Mouse (Mus musculus) forebrain, embryonic 16.5 days (tissue): ENCODE results near the gene Vmn1r196. TPM values are rescaled to one million over a fixed set of nuclear protein-coding genes. Genes with fewer than 3 reads are reported as not detected.
"Not testable (repeated sequence)": the region's sequence is repeated elsewhere in the genome, so short reads cannot be mapped to it uniquely, and the experiment has no call there.

Experiments used
- ATAC-seq: fragments of 200-750 bp; cut with Nextera tagmentation; 2 replicates; pipeline ENCODE4 v1.8.0; 2017; ENCODE audit warnings: mild to moderate bottlenecking, moderate library complexity
- H3K27ac ChIP-seq: fragments of 300-500 bp; sonication (generic); 2 replicates; pipeline ENCODE4 v1.5.1; 2014; ENCODE audit warnings: low read length, control low read depth
- H3K27me3 ChIP-seq: fragments of 300-500 bp; sonication (generic); replicated peaks from 2 replicates; pipeline ENCODE4 v1.6.1; 2014; ENCODE audit warnings: low read length; ENCODE audit not compliant: control insufficient read depth, insufficient read depth
- H3K36me3 ChIP-seq: fragments of 300-500 bp; sonication (generic); 2 replicates; pipeline ENCODE4 v1.6.1; 2014; ENCODE audit not compliant: control insufficient read depth, insufficient read depth
- H3K4me1 ChIP-seq: fragments of 300-500 bp; sonication (generic); replicated peaks from 2 replicates; pipeline ENCODE4 v1.6.1; 2014; ENCODE audit warnings: low read length; ENCODE audit not compliant: control insufficient read depth, insufficient read depth
- H3K4me2 ChIP-seq: fragments of 300-500 bp; sonication (generic); 2 replicates; pipeline ENCODE4 v1.6.1; 2014; ENCODE audit warnings: mild to moderate bottlenecking, low read length, control low read depth
- H3K4me3 ChIP-seq: fragments of 300-500 bp; sonication (generic); replicated peaks from 2 replicates; pipeline ENCODE4 v1.5.1; 2014; ENCODE audit warnings: mild to moderate bottlenecking, low read length, control low read depth
- H3K9ac ChIP-seq: fragments of 300-500 bp; sonication (generic); replicated peaks from 2 replicates; pipeline ENCODE4 v1.6.1; 2014; ENCODE audit warnings: low read depth, low read length, control low read depth
- H3K9me3 ChIP-seq: fragments of 300-500 bp; sonication (generic); 2 replicates; pipeline ENCODE4 v1.6.1; 2016; ENCODE audit warnings: low read length; ENCODE audit not compliant: control insufficient read depth
- WGBS: fragments of 180-500 bp; shearing (Covaris S2); extraction: QIAGEN DNeasy Blood & Tissue Kit; methylation state at CpG from one replicate; pipeline ENCODE4 v1.1.7; 2014; 5-methylcytosine and 5-hydroxymethylcytosine counted together
- polyA plus RNA-seq: library from polyadenylated mRNA; unstranded; fragments of >200 nt; fragmentation: Nextera tagmentation; extraction: Ambion mirVana; gene quantifications from 2 replicates; pipeline ENCODE4 v1.2.1, GENCODE M21; 2015

Gene Vmn1r196
- polyA plus RNA-seq = not detected in 2 replicates

- H3K36me3 ChIP-seq = no peaks in the 10 kb centered on the region
- H3K4me3 ChIP-seq = no peak within 1 kb of the TSS
- H3K9me3 ChIP-seq = no peaks in the 10 kb centered on the region
- no peaks in the 10 kb centered on the region for H3K4me1 ChIP-seq
- no peak within 1 kb of the TSS for H3K4me2 ChIP-seq
- ATAC-seq = no peak
- H3K9ac ChIP-seq = no peak within 1 kb of the TSS
- no peaks in the 10 kb centered on the region for H3K27me3 ChIP-seq
- H3K27ac ChIP-seq = no peak within 1 kb of the TSS
- 77% methylated on average over 2 of the region's 2 CpGs for WGBS
These were observed at the start of gene Vmn1r196 for GRCm38 (mm10) chr13:22289620-22290019. Gene Vmn1r196 (plus strand): TSS chr13:22289920.

GRCm38 (mm10) chr13:22243915-22244314 is 45.8 kb upstream of the Vmn1r196 start, which contains the start of gene Vmn1r194:
Gene Vmn1r194 (plus strand): TSS chr13:22244215.
- Histone ChIP-seq H3K27me3 (no peaks in the 10 kb centered on the region), H3K27ac (no peak within 1 kb of the TSS), H3K9me3 (no peaks in the 10 kb centered on the region), H3K4me1 (no peaks in the 10 kb centered on the region), H3K4me2 (no peak within 1 kb of the TSS), H3K4me3 (no peak within 1 kb of the TSS), H3K9ac (no peak within 1 kb of the TSS), H3K36me3 (no peaks in the 10 kb centered on the region)
- no peak for ATAC-seq
- whole genome bisulfite sequencing = 43% methylated on average over 1 of the region's 1 CpGs

- not testable (repeated sequence) for H3K27me3 ChIP-seq, H3K9ac ChIP-seq, H3K4me2 ChIP-seq, ATAC-seq, H3K9me3 ChIP-seq, H3K36me3 ChIP-seq, H3K27ac ChIP-seq, H3K4me3 ChIP-seq, H3K4me1 ChIP-seq
- 91% methylated on average over 1 of the region's 1 CpGs for WGBS
These were observed 19.5 kb upstream of the Vmn1r196 start, which contains the start of gene Vmn1r195 for GRCm38 (mm10) chr13:22270222-22270621. Gene Vmn1r195 (plus strand): TSS chr13:22270522.

DNA sequence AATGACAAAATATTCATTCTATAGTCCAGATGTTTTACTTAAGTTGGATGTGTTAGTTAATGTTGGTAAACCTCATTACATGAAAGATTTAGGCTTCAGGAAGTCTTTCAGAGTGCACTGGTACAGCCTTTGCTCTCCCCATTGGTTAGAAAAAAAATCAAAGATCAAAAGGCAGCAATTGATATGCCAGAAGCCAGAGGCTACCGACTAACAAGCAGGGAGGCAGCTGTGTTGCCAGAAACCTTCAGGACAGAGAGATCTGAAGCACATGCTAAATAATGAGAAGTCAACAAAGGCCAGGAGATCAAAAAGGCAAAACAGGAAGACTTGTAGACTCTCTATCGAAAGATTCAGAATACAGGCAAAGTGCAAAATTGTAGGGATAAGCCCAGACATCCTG is 18.0 kb upstream of the Vmn1r196 start:
- Histone ChIP-seq H3K27ac (no peak overlapping the region), H3K9ac (no peak overlapping the region), H3K4me1 (no peaks in the 10 kb centered on the region), H3K27me3 (no peaks in the 10 kb centered on the region), H3K36me3 (no peaks in the 10 kb centered on the region), H3K4me3 (no peak overlapping the region), H3K9me3 (no peaks in the 10 kb centered on the region), H3K4me2 (no peak overlapping the region)
- WGBS = 55% methylated on average over 2 of the region's 2 CpGs
- ATAC-seq = no peak

DNA sequence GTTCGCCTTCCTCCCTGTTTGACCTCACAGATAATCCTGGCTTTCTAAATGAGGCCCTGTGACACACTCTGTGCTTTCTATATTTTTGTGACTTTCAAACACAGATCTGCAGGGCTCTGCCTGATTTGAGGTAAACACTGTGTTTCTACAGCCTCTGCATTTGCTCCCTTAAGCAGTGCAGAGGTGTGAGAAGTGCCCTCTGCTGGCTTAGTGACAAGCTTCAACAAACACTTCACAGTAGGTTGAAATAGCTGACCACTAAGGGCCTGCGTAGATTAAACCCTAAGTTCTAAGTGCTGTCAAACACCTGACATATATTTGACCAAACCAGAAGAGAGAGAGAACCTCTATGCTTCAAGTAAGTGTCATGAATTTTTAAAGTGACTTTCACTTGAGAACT is 5.1 kb upstream of the Vmn1r196 start:
- Histone ChIP-seq H3K4me1 (no peaks in the 10 kb centered on the region), H3K27me3 (no peaks in the 10 kb centered on the region), H3K9ac (no peak overlapping the region), H3K9me3 (no peaks in the 10 kb centered on the region), H3K36me3 (no peaks in the 10 kb centered on the region), H3K4me3 (no peak overlapping the region), H3K27ac (no peak overlapping the region), H3K4me2 (no peak overlapping the region)
- no peak for ATAC-seq
- WGBS = 80% methylated on average over 2 of the region's 2 CpGs

- not testable (repeated sequence) for H3K27ac ChIP-seq, ATAC-seq, H3K9me3 ChIP-seq, H3K36me3 ChIP-seq, H3K9ac ChIP-seq, H3K4me1 ChIP-seq, H3K4me2 ChIP-seq, H3K4me3 ChIP-seq, H3K27me3 ChIP-seq
- WGBS = 96% methylated on average over 5 of the region's 5 CpGs
These were observed 18.4 kb downstream of the Vmn1r196 start for GRCm38 (mm10) chr13:22308075-22308474.

DNA sequence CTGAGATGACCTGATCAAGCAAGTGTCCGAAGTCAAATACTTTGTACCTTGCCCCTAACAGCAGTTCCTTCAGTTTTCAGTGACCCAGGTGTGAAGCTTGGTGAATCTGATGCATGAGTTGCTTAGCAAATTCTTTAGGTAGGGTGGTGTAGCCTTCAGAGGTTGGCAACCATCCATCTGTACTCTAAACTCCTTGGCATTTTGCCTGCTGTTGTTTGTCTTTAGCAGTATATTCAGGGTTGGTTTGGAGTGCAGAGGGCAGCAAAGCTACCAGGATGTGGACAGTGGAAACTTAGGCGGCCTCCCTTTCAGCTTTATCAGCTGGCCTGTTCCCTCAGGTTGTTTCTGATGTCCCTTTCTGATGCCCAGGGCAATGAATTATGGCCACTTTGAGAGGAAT is 25.6 kb downstream of the Vmn1r196 start:
- no peak overlapping the region for H3K9ac ChIP-seq
- no peak overlapping the region for H3K27ac ChIP-seq
- no peaks in the 10 kb centered on the region for H3K27me3 ChIP-seq
- no peaks in the 10 kb centered on the region for H3K4me1 ChIP-seq
- ATAC-seq = no peak
- no peak overlapping the region for H3K4me3 ChIP-seq
- no peaks in the 10 kb centered on the region for H3K9me3 ChIP-seq
- no peak overlapping the region for H3K4me2 ChIP-seq
- H3K36me3 ChIP-seq = no peaks in the 10 kb centered on the region
- 79% methylated on average over 2 of the region's 2 CpGs for WGBS

- H3K27me3 ChIP-seq = no peaks in the 10 kb centered on the region
- 86% methylated on average over 2 of the region's 2 CpGs for WGBS
- ATAC-seq = no peak
- H3K4me1 ChIP-seq = no peaks in the 10 kb centered on the region
- no peak overlapping the region for H3K9ac ChIP-seq
- no peak overlapping the region for H3K4me3 ChIP-seq
- H3K9me3 ChIP-seq = no peaks in the 10 kb centered on the region
- no peak overlapping the region for H3K4me2 ChIP-seq
- no peak overlapping the region for H3K27ac ChIP-seq
- no peaks in the 10 kb centered on the region for H3K36me3 ChIP-seq
These were observed 27.6 kb downstream of the Vmn1r196 start for GRCm38 (mm10) chr13:22317366-22317765.

GRCm38 (mm10) chr13:22320091-22320490 is 30.4 kb downstream of the Vmn1r196 start:
- Histone ChIP-seq H3K9ac (no peak overlapping the region), H3K27me3 (no peaks in the 10 kb centered on the region), H3K9me3 (no peaks in the 10 kb centered on the region), H3K4me2 (no peak overlapping the region), H3K4me1 (no peaks in the 10 kb centered on the region), H3K36me3 (no peaks in the 10 kb centered on the region), H3K4me3 (no peak overlapping the region), H3K27ac (no peak overlapping the region)
- no peak for ATAC-seq

- Histone ChIP-seq H3K4me3 (no peak within 1 kb of the TSS), H3K27me3 (no peaks in the 10 kb centered on the region), H3K27ac (no peak within 1 kb of the TSS), H3K4me2 (no peak within 1 kb of the TSS), H3K36me3 (no peaks in the 10 kb centered on the region), H3K9ac (no peak within 1 kb of the TSS), H3K4me1 (no peaks in the 10 kb centered on the region), H3K9me3 (no peaks in the 10 kb centered on the region)
- ATAC-seq = no peak
These were observed 34.6 kb downstream of the Vmn1r196 start, which contains the start of gene Vmn1r197 for GRCm38 (mm10) chr13:22324289-22324688. Gene Vmn1r197 (plus strand): TSS chr13:22324589.
